Mouse (Mus musculus) heart, adult 2 months (tissue): ENCODE data around the gene Aldh16a1.

Experiments used
- CTCF ChIP-seq: fragments of 200-600 bp; IDR thresholded peaks from 2 replicates; pipeline ENCODE4 v1.8.1; 2022; ENCODE audit warnings: antibody characterized with exemption, mild to moderate bottlenecking, moderate library complexity
- POLR2A ChIP-seq: fragments of 200-500 bp; IDR thresholded peaks from 2 replicates; pipeline ENCODE4 v1.6.1; 2011; ENCODE audit warnings: mild to moderate bottlenecking, low read depth, low read length, control low read depth; ENCODE audit not compliant: insufficient read depth

DNA sequence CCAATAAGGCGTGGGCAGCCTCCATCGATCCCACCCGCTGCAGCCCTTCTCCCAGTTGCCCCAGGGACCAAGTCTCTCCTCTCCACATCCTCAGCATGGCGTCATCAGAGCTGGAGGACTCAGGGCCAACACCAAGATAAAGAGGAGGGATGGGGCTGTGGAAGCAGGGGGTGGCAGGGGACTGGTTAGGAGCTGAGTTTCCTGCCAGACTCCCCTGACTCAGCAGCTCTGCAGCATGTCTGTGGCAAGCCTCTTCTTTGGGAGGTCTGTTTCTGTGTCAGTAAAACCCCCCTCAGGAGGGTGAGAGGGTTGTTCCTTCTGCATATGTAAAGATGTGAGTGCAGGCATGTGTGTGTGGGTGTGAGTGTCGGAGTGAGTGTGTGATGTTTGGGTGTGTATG, 42.6 kb upstream of the Aldh16a1 start:
- TF ChIP-seq CTCF (no peak), POLR2A (no peak)
